Mouse (Mus musculus) lung, postnatal 10 days (tissue): Measurements from ENCODE around the gene Spem2.

Source experiments
- DNase-seq: peaks from one replicate; pipeline ENCODE4 v3.0.0; 2021

The Spem2 gene

GRCm38 (mm10) chr11:69835326-69835965, 17.2 kb upstream of the Spem2 start:
- DNase-seq = no peak

GRCm38 (mm10) chr11:69834001-69834549, 15.8 kb upstream of the Spem2 start:
- DNase-seq = no peak

GRCm38 (mm10) chr11:69833554-69833953, 15.3 kb upstream of the Spem2 start:
- DNase-seq = no peak

- no peak for DNase-seq
These were observed 10.6 kb upstream of the Spem2 start for GRCm38 (mm10) chr11:69828832-69829231.

DNA sequence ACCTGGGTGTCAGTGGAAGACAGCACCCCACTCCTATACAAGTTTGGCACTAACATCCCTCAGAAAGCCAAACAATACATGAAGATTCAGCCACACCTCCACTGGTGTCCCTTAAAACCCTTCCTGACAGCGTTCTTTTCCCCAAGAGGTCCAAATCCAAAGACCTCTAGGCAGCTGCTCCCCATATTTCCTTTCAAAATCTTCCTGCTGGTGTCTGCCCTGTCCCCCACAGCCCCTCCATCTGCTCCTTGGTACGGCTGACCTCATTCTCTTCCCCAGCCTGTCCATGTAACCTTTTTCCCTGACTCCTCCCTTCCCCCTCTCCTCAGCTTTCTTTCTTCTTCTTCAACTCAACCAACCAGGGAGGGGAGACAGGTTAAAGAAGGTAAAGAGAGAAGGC, 5.2 kb upstream of the Spem2 start:
- DNase-seq = no peak

DNA sequence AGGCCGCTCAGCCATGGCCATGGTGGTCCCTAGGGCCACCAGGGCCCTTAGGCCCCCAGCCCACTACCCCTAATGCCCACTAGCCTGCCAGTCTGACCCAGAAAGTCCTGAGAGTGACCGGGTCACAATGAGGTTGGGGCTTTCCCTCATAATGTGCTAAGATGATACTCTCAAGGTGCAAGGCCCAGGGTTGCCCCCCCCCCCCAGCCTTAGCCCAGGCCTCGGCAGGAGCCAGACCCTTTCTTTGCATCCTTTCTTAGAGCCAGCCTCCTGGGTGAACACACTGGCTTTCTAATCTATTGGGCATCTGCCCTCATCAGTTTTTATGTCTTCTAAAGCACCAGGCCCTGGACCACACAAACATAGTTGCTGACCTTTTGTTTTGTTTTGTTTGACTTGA, 3.8 kb upstream of the Spem2 start, which contains the start of gene Spem1:
Gene Spem1, minus strand, starts transcription at position 101 of the 400 bp plus-strand sequence.
- DNase-seq = no peak

DNA sequence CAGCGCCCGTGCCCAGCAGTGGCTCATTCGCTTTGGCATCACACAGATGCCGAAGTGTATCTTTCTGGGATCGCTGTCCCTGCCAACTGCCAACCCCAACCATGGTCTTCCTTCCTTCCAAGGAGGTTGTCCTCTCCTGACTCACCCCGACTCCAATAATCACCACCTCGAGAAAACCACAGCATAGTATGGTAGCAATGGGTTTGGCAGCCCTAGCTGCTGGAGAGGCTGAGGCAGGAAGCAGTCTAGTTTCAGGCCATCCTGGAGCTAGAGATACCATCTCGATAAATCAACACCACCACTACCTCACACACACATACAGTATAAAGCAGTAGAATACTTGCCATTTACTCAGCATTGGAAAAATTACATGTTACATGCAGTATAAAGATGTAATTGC, 606 bp upstream of the Spem2 start:
- no peak for DNase-seq

DNA sequence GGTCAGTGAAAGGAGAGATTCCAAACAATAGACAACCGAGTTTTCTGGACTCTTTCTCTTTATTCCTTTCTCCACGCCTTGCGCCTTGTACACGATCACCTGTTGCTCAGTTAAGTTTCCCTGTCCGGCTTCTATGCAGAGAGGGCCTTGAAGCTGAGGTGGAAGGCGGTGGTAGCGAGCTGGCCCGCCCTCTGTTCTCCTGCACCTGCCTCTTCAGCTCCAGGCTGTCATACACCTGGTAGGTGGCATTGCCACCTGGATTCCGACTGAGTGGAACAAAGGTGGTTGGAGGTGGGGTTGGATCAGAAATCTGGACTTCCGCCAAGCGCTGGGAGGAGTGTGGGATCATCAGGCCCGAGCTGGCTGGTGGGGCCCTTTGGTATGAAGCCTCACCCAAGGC, 1.7 kb downstream of the Spem2 start:
- DNase-seq = no peak

GRCm38 (mm10) chr11:69815155-69815554, 3.1 kb downstream of the Spem2 start, which contains the start of gene Gm39566:
TSS of gene Gm39566 (minus strand) at chr11:69815298.
- no peak for DNase-seq

GRCm38 (mm10) chr11:69810280-69810679, 8.0 kb downstream of the Spem2 start:
- no peak for DNase-seq

GRCm38 (mm10) chr11:69807641-69808040, 10.6 kb downstream of the Spem2 start:
- DNase-seq = no peak

GRCm38 (mm10) chr11:69806378-69806777, 11.9 kb downstream of the Spem2 start:
- no peak for DNase-seq

DNA sequence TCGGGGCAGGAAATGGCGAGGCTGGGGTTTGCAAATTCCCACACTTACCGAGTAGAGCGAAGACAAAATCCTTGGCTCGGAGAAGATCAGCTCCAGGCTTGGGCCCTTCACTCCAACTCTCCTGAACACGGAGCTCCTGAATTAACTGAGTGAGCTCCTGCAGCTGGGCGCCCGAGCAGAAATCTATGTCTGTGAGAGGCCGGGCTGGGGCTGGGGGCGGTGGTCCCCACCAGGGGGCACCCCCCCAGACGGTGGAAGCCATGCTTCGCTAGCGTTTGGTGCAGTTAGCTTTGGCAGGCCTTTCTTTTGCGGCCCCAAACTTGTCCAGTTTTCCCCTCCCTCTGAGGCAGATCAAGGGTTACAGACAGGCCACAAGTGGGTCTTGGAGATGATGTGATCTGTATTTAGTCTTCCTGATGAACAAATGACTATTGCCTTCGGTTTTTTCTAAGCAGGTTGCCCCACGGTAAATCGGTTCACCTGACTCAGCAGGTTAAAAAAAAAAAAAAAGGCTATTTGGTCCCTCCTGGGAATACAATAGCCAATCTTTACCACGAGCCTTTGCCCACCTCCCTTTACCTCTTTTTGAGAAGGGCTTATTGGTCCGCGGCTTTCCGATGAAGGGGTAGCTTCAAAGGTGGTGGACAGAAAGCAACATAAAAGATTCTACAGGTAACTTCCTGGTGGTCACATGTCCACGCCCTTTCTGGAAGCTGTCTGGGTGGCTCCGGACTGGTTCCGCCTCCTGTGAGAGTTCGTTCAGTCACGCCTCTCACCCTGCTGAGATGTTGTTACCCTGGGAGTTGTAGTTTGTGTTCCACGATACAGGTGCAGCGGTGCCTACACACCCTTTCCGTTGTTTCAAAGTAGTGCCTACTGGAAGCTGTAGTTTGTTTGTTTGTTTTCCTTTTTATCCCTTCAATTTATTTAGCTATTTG, 13.0 kb downstream of the Spem2 start, which contains the start of gene Tmem102:
Gene Tmem102, minus strand, starts transcription at position 653 of the 938 bp plus-strand sequence.
- peak; percentile 76 for DNase-seq

GRCm38 (mm10) chr11:69804652-69804940, 13.7 kb downstream of the Spem2 start:
- peak; percentile 58 for DNase-seq

DNA sequence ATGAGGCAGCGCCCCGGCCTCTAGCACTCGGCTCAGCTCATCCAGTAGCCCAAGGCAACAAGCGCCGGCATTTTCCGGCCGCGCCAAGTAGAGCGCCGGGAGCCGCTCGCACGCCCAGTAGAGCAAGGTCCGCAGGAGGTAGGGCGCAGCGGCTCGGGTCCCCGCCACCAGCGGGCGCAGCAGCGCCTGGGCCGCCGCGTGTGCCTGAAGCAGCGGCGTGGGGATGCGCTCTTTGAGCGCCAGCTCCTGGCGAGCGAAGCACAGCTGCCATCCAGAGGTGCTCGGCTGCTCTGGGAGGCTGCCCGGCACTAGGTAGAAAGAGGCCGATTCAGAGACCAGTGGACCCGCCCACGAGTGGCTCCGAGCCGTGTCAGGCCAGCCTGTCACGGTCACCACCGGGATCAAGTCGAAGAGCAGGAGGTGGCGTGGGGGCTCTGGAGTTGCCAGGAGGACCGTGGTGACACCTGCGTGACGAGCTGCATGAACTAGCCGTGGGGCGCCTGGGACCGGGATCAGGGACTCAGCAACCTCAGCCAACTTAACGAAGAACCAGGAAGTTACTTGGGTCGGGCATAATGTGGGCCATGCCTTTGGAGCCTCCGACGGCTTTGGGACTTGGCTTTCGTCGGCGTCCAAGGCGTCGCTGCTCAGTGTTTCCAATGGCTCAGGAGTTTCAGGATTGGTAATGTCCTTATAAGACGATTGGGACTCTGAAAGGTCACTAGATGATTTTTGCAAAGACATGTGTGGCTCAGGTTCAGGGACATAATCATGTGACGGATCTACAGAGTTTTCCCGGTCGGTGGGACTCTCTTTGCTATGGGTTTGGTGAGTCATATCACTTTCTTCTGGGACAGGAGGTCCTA, 14.2 kb downstream of the Spem2 start:
- DNase-seq = peak; percentile 85

- DNase-seq = no peak
These were observed 14.9 kb downstream of the Spem2 start for GRCm38 (mm10) chr11:69803328-69803727.

GRCm38 (mm10) chr11:69802648-69803105, 15.6 kb downstream of the Spem2 start:
- DNase-seq = peak; percentile 93

DNA sequence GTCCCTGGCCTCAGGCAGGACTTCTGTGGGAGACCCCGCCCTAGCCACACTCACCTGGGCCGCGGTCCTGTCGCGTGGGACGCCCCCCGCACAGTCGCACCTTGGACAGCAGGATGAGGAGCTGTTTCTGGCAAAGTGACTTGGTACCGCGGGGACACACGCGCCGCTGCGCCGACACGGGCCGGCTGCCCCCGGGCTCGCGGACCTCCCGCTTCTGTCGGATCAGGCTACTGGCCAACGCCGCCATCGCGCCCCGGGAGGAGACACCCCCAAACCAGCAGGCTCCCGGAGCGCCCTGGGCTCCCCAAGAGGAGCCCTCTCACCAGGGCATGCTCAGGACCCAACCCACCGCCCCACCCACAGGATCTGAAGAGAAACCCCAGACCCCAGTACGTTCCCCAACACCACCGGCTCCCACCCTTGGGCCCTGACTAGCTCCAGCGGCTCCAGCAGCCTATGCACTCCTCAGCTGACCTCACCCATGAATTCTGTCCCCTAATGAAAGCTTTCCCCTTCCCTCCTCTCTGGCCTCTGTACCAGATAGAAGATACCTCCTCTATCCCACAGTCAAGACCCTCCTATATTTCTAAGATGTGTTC, 16.8 kb downstream of the Spem2 start, which contains the start of gene Fgf11:
Gene Fgf11, minus strand, starts transcription at position 479 of the 599 bp plus-strand sequence.
- DNase-seq = no peak

DNA sequence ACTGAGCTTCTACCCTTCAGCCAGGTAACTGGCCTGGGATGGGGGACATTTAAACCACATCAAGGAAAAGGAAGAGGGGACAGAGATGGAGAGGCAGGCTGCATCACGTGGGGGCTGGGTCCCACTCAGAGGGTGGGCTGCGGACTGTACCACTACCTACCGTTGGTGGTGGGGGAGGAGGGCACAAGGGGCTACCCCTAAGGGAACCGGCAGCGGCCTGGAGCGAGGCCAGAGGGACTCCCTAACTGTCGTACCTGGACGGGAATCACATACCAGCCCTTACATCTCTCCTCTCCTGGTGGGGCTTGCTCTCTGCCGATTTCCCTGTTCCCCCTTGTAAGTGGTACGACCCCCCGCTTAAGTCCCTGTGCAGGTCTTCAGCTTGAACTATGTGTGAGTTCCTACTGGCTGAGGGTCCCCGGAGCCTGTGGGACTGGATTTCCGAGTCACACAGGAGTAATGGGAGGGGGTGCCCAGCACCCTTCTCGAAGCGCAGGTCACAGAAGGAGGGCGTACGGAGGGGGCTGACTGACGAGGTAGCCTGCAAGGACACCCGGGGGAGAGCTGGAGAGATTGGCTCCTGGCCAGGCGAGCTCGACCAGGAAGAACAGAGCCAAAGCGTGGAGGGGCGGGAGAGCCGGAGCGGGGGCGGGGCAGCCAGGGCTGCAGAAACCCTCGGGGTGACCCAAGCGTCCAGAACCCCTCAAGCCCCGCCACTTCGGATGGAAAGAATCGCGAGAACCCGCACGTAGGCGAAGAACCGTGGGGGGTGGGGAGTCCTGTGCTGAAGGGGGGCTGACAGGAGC, 17.7 kb downstream of the Spem2 start:
- DNase-seq = peak; percentile 77

GRCm38 (mm10) chr11:69800138-69800391, 18.2 kb downstream of the Spem2 start:
- DNase-seq = peak; percentile 40

- DNase-seq = peak; percentile 45
These were observed 18.7 kb downstream of the Spem2 start for GRCm38 (mm10) chr11:69799394-69800137.
